7 mouse cellular contexts compared by ENCODE assay signal in genomic region chr11:5949586-5950352, GRCm38 (mm10). TPM values are rescaled to one million over a fixed set of nuclear protein-coding genes. Genes with fewer than 3 reads are reported as not detected.
DNase-seq lines count a peak whose midpoint lies in the region; ATAC-seq lines count a peak whose summit lies in the region.

Gck (minus strand) TSS chr11:5950081.

- peaks cover 12% of the 10 kb centered on the region for H3K4me1 ChIP-seq in neural tube, embryonic 13.5 days (replicated peaks)
- H3K4me1 ChIP-seq in forebrain, embryonic 10.5 days: peaks cover 29% of the 10 kb centered on the region
- peaks cover 18% of the 10 kb centered on the region for H3K4me1 ChIP-seq in limb, embryonic 12.5 days (replicated peaks)
- H3K4me1 ChIP-seq in stomach, embryonic 14.5 days (ENCODE audit: control insufficient read depth, insufficient read depth, low read length): peaks cover 7% of the 10 kb centered on the region; the same call in 1 of the 2 replicates

- 59% methylated on average over 8 of the region's 8 CpGs for WGBS in neural tube, embryonic 13.5 days
- 65% methylated on average over 8 of the region's 8 CpGs for WGBS in forebrain, embryonic 10.5 days
- 65% methylated on average over 8 of the region's 8 CpGs for WGBS in limb, embryonic 12.5 days
- WGBS in stomach, embryonic 14.5 days: 65% methylated on average over 8 of the region's 8 CpGs

- ATAC-seq in neural tube, embryonic 13.5 days (ENCODE audit: low read depth): peak; percentile 47; the same call in 1 of the 2 replicates
- no peak for ATAC-seq in limb, embryonic 12.5 days (ENCODE audit: insufficient number of reproducible peaks, insufficient read depth, low FRiP score, low TSS enrichment, low read depth)
- peak; percentile 43; the same call in 1 of the 2 replicates for ATAC-seq in stomach, embryonic 14.5 days (ENCODE audit: insufficient number of reproducible peaks, insufficient read depth, low FRiP score, low read depth)

- no peaks in the 10 kb centered on the region for H3K9me3 ChIP-seq in neural tube, embryonic 13.5 days
- no peaks in the 10 kb centered on the region for H3K9me3 ChIP-seq in forebrain, embryonic 10.5 days
- H3K9me3 ChIP-seq in limb, embryonic 12.5 days: no peaks in the 10 kb centered on the region
- no peaks in the 10 kb centered on the region for H3K9me3 ChIP-seq in stomach, embryonic 14.5 days (ENCODE audit: control insufficient read depth, low read depth, low read length)

- no peaks in the 10 kb centered on the region for H3K36me3 ChIP-seq in neural tube, embryonic 13.5 days
- no peaks in the 10 kb centered on the region for H3K36me3 ChIP-seq in forebrain, embryonic 10.5 days (replicated peaks)
- no peaks in the 10 kb centered on the region for H3K36me3 ChIP-seq in limb, embryonic 12.5 days
- no peaks in the 10 kb centered on the region for H3K36me3 ChIP-seq in stomach, embryonic 14.5 days (ENCODE audit: control insufficient read depth, insufficient read depth, low read length)

- H3K27ac ChIP-seq in neural tube, embryonic 13.5 days (replicated peaks): no peak within 1 kb of the TSS
- H3K27ac ChIP-seq in forebrain, embryonic 10.5 days: peak within 1 kb of the TSS; percentile 77
- peak within 1 kb of the TSS; percentile 60; the same call in 1 of the 2 replicates for H3K27ac ChIP-seq in limb, embryonic 12.5 days
- H3K27ac ChIP-seq in stomach, embryonic 14.5 days (ENCODE audit: low read length): peak within 1 kb of the TSS; percentile 23; the same call in 1 of the 2 replicates

- no peak within 1 kb of the TSS for H3K4me2 ChIP-seq in neural tube, embryonic 13.5 days
- no peak within 1 kb of the TSS for H3K4me2 ChIP-seq in limb, embryonic 12.5 days
- no peak within 1 kb of the TSS for H3K4me2 ChIP-seq in stomach, embryonic 14.5 days (replicated peaks; ENCODE audit: low read depth, low read length)

- H3K27me3 ChIP-seq in neural tube, embryonic 13.5 days: no peaks in the 10 kb centered on the region
- no peaks in the 10 kb centered on the region for H3K27me3 ChIP-seq in forebrain, embryonic 10.5 days (ENCODE audit: poor library complexity, severe bottlenecking)
- H3K27me3 ChIP-seq in limb, embryonic 12.5 days: no peaks in the 10 kb centered on the region
- H3K27me3 ChIP-seq in stomach, embryonic 14.5 days (ENCODE audit: control insufficient read depth, insufficient read depth, low read length): no peaks in the 10 kb centered on the region

- no peak for DNase-seq in neural tube, embryonic 10.5 days (ENCODE audit: extremely low spot score, low spot score)
- DNase-seq in forebrain, embryonic 10.5 days (ENCODE audit: extremely low spot score, low spot score): no peak
- DNase-seq in yolk sac, embryonic 10.5 days (ENCODE audit: low spot score): no peak
- DNase-seq in adipocyte (ENCODE audit: low spot score): no peak

- no peak within 1 kb of the TSS for H3K4me3 ChIP-seq in neural tube, embryonic 13.5 days
- no peak within 1 kb of the TSS; the same call in 1 of the 2 replicates for H3K4me3 ChIP-seq in forebrain, embryonic 10.5 days
- no peak within 1 kb of the TSS for H3K4me3 ChIP-seq in limb, embryonic 12.5 days (replicated peaks)
- H3K4me3 ChIP-seq in stomach, embryonic 14.5 days (ENCODE audit: low read depth, low read length): no peak within 1 kb of the TSS

- H3K9ac ChIP-seq in neural tube, embryonic 13.5 days: no peak within 1 kb of the TSS
- H3K9ac ChIP-seq in limb, embryonic 12.5 days (replicated peaks): 0 out of 2 replicates have a peak within 1 kb of the TSS, but pooled peaks have one; percentile 27
- H3K9ac ChIP-seq in stomach, embryonic 14.5 days (replicated peaks; ENCODE audit: low read depth, low read length): no peak within 1 kb of the TSS

RNA-seq across cellular contexts. Expression of gene Gck, which starts in this region (rescaled TPM):
- polyA plus RNA-seq in neural tube, embryonic 13.5 days (2015; fragmentation: Nextera tagmentation; extraction: Ambion mirVana): 3.0 and 3.3 TPM in 2 replicates
- polyA plus RNA-seq in forebrain, embryonic 10.5 days (2016; fragmentation: Nextera tagmentation; extraction: Ambion mirVana): 2.2 and 2.5 TPM in 2 replicates
- 0.78 and 0.90 TPM in 2 replicates for polyA plus RNA-seq in limb, embryonic 12.5 days (2016; fragmentation: Nextera tagmentation; extraction: Ambion mirVana)
- polyA plus RNA-seq in stomach, embryonic 14.5 days (2014; fragmentation: Nextera tagmentation; extraction: Ambion mirVana): 0.75 and 2.0 TPM in 2 replicates
